Mouse (Mus musculus) B cell, adult 2 months (primary cell): Measurements from ENCODE around the gene Ablim2.
A peak's percentile ranks its signal among the peaks of the same experiment; 100 is the strongest.

Experiments
- DNase-seq, 2 experiments: peaks; one replicate each; pipeline ENCODE4 v3.0.0; 2022

Ablim2 gene

DNA sequence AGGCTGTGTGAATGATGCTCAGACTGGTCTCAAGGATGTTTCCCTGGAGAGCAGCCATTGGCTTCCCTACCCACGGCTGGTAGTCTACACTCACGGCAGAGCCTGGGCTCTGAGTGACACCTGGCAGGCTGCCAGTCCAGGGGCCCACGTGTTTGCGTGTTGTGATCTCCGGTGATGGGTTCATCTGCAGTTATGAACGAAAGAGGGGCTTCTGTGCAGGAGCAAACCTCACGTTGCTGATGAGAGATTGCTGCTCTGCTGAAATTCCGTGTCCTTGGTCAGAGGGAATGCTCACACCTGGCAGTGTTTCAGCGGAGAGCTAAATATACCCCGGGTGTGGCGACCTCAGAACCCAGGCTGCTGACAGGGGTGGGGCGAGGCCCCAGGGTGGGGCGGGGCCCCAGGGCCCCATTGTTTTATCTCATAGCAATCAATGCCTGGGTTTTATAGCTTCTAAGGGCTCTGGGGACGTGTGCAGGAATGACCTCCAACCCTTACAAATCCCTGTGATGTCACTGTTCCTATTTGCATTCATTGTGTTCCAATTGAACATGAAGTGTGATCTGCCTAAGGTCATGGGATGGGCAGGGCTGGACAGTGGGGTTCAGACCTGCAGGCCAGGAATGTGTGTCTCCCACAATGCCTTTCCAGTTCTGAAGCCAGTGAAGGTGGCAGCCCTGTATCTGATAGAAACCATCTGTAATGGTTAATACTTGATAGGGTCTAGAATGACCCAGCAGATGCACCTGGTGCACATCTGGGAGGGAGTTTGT is 13.4 kb downstream of the Ablim2 start:
- DNase-seq, result no peak

DNA sequence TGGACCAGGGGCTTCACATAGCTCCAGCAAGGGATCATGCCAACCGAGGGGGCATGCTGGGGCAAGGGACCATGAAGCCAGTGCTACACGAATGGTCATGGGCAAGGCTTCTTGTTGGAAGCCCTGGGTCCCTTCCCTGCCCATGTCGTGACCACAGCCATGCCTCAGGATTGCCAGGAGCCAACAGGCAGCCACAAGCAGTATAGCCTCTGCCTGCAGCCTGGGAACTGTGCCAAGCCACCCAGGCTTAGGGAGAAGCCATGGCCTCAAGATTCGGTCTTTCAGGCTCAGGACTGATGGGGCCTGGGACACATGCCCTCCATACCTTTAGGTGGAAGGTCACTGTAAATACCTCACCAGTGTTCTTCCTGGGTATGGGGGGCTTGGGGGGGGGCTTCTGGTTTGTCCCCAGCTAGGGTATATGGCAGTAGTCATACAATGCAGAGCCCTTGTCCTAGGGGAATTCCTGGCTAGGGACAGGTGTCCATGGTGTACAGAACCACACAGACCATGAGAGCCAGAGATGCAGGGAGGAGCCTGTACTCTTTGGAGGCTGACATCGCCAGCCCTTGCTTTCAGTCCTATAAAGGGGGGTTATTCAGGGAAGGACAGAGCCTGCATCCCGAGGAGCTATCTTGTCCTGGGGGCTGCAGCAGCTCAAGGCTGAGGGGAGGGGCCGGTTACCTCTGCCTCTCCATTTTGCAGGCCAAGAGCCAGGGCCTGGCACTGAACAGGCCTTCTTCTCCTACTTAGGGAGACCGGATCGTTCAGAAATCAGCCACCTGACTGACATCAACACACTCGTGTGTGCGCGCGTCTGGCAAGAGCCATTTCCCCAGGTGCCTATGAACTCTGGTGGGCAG is 15.8 kb downstream of the Ablim2 start:
- DNase-seq, result no peak

DNA sequence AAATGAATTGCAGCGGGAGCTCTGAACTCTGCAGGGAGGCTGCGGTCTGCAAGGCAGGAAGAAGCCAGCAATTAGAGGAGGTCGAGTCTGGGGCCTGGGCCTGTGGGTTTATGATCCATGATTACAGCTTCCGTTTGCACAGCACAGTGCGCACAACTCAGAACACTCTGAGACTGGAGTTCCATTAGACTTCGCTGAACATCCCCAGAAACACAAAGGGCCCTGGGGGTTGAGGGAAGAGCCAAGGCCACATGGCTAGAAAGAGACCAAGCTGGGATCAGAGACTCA is 16.4 kb downstream of the Ablim2 start:
- DNase-seq, result no peak

DNA sequence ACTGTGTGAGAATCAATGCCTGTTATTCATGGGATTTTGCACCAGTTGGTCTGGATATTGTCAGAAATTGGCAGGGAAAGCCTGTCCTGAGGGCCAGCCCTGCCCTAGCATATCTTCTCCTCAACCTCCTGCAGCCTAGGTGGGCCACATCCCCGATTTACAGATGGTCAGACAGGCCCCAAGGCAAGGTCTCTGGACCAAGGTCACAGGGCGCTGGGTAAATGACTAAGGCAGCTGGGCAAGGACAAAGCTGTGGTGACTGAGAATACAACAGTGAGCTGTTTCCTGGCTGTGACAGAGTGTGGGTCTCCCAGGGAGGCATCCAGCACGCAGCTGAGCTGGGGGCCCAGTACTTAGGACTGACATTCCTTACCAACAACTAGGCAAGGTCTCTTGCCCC is 23.4 kb downstream of the Ablim2 start:
- DNase-seq, result no peak

DNA sequence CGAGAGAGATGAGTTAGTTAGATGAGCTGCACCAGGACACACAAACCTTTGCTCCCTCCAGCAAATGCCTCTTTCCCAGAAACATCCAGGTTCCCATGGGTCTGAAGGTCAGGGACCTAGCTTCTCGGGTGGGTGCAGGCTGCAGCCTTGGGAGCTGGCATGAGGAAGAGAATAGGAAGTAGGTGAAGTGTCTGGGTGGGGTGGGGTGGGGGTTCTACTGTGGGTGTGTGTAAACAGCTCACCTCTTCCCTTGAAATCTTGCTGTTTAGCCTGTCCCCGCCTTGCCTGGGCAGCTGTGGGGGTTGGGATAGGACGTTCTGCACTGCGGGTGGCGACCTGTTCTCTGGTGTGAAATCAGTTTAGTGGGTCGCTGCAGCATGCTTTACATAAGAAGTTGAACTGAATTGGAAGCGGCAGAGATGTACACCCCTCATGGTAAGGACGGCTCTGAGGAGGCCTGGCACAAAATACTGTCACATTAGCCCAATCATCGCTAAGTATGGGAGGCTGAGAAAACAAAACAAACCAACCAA is 25.0 kb downstream of the Ablim2 start:
- DNase-seq, result no peak

DNA sequence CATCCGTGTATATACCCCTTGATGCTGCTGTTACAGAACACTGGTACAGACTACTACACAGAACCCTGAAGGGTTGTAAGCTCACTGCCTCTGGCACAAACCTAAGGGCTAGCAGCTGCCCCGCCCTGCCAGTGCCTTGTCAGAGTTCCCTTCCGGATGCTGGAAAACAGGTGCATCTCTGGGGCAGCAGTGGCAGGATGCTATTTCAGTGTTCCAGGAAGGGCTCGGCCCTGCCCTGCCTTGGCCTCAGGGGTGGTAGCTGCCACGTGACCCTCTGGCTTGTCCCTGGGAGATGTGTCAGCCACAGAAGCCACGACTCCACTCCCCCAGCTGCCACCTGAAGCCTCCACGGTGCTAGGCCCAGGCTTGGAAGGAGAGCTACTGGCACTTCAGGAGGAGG is 28.2 kb downstream of the Ablim2 start:
- DNase-seq, result no peak

DNA sequence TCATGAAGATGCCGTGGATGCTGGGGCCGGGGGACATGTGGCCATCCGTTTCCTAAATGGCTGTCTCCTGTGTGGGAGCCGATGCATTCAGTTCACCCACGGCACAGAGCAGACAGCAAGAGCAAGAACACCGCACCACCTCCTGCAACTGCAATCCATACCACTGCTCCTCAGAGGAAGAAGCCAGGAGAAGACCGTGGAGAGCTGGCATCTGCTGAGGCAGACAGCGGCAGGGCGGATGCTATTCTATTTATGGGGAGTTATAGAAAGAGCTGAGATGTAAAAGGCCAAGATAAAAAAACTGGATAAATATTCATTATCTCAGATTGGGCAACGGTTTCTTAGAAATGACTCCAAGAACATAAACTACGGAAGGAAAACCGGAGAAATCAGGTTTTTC is 30.2 kb downstream of the Ablim2 start:
- no peak for DNase-seq

DNA sequence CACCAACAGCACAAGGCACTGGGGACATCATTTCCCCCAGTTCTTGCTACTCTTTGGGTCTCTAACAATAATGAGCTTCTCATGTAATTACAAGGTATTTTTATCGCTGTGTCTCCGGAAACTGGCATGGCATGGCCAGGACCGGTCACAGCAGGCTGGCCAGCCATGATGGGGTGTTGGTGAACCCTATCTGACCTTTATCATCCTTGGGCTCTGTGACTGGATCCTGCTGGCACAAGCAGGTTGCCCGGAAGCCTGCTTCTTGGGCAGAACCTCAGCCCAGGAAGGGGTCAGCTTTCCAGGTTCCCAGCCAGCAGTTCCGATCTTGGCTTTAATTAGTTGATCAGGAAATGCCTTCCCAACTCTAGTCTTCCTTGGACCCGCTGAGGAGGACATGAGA is 31.0 kb downstream of the Ablim2 start:
- DNase-seq, result no peak

DNA sequence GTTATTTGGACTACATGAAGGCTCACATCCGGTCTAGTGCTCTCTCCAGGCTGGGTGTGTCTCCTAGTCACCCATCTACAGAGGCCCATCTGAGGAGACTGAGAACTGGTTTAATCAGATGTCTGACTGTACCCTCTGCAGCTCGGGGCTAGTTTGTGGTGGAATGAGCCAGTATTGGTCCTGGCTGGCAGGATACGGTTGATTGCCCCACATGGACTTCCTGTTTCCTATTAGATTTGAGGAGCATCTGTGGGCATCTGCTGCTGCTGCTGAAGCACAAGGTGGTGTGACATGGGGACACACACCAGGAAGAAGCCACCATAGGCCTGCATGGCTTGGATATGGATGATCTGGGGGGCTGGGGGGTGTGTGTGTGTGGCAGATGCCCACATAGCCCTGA is 32.0 kb downstream of the Ablim2 start:
- no peak for DNase-seq

DNA sequence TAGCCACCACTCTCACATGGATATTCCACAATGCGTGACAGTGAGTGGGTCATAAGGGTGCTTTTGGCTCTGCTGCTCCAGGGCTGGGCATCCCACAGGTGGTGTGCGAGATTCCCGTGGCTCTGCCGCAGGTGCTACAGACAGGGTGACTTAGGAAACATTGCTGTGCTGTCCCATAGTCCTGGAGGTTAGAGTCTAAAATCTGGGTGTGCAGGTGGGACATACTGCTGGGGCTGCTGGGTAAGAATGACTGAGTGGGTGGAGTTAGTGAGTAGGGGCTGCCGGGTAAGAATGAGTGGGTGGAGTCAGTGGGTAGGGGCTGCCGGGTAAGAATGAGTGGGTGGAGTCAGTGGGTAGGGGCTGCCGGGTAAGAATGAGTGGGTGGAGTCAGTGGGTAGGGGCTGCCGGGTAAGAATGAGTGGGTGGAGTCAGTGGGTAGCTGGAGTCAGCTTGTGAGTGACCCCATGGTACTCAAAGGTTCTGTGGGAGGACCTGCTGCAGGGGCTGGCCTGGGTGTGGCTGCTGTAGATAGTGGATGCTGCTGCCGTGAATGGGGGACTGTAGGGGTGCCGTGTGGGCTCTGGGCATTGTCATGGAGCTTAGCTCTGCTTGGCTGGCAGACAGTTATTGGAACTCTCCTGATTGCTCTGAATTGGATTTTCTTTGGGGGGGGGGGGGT is 32.8 kb downstream of the Ablim2 start:
- DNase-seq, result no peak

DNA sequence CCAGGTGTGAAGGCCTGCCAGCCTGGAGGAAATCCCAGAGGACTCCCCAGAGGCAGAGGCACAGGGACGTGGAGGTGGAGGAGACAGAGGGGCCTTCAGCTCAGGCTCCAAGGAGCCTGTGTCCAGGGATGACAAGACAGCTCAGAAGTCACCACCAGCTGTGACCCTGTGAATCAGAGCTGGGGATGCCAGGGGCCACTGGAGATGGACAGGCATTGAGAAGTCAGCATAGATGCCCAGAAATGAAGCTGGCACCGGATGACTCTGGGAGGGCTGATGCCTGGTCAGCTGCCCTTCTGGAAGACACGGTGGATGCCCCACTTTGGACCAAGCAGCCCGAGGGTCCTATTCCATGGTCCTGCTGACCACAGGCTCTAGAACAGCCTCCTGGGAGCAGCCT is 36.3 kb downstream of the Ablim2 start:
- no peak for DNase-seq

DNA sequence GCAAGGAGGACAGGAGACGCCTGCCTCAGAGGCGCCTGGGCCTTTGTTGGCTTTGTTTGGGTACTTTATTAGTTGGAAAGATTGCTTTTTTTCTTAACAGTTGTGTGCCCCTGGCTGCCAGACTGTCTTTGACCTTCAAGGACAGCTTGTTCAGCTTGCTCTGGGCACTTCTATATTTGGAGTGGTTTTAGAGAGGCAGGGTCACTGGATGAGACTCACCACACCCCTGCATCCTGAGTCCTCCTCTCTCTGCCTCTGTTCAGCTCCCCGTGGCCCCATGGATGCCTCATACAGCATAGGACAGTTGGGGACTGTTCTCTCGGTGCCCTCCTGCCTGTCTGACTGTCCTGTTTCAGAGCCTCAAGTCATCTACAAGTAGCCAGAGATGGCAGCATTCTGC is 37.3 kb downstream of the Ablim2 start:
- DNase-seq, result no peak

DNA sequence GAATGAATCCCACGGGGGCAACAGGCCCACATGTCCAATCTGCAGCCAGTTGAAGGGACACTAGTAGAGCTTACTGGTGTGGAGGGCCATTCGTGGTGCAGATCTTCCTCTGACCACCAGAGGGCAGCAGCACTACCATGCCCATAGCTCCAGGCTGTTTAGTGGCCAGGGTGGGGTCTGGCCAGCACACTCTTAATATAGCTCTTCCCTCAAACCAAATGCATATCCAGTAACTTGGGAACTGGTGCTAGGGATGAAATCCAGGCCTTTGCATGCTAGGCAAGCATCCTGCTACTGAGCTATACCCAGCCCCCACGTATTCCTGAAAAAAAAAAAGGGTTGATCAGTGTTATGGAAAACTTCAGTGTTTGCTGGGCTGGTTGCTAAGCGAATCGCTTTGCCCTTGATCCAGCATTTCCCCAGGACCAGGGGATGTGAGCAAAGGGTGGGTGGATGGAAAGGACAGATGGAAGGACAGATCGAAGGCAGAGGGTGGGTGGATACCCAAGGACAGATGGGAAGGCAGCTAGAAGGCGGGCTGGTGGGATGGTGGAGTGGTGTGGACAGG is 37.9 kb downstream of the Ablim2 start:
- peak; percentile 65 to 66 for DNase-seq

DNA sequence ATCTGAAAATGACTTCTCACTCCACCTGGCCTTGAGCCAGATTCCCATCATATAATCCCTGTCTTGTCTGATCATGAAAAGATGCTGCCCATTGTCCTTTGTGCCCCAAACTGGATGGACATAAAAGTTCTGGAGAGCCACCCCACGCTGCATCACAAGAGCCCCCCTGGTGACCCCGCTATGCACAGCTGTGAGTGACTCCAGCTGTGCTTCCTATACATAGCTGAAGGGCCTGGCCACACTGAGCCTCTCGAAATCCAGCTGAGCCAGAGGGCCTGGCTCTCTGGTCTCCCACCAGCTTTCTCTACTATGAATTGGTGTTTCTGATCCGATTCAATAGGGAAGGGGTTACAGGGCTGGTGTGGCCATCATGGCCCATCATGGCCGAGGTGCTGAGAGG is 38.5 kb downstream of the Ablim2 start:
- DNase-seq, result no peak

DNA sequence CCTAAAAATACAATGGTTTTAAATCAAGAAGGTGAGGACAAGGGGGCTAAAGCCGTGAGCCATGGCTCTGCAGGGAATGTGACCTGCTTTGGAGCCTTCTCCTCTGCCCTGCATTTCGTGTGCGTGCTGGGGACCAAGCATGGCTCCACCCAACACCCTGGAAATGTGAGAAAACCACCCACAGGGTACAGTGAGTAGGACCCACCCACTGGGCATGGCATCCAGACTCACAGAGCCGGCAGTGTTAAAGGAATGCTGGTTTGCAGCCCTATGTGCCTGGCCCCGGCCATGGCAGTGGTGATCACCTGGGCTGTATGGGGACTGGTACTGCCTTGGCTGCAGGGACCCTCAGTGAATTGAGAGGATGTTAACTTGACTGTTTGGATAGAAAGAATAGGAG is 41.4 kb downstream of the Ablim2 start:
- DNase-seq, result no peak

DNA sequence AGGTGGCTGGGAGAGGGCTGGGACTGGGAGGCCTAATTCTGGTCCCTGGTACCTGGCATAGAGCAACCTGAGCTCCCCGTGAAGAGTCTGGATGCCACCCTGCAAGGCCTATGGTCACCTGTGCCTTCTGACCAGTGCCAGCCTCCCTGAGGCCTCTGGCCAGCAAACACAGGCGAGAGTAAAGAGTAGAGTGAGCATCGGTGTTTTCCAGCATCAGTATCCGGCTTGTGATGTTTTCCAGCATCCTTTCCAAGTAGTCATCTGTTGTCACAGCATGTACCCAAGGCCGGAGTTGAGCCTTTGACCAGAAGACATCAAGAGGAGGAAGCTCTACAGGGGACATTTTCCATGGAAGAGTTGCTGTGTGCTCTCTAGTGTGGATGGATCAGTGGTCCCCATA is 45.7 kb downstream of the Ablim2 start:
- DNase-seq, result no peak

DNA sequence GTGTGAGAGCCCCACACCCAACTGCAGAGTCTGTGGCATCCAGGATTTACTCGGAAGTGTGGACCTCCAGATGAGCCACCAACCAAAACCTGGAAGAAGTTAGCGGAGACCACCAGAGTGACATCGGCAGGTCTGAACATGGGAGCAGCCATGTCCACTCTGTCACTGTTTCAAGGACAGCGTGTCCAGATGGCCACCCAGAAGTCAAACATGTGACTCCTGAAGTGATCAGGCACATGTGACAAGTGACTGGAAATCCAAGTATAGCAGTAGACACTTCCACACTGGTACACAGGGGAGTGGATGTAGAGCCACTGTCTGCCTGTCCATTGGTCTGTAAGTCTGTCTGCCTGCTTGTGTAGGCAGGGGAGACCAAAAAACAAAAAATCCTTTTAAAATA is 47.0 kb downstream of the Ablim2 start:
- DNase-seq, result no peak

DNA sequence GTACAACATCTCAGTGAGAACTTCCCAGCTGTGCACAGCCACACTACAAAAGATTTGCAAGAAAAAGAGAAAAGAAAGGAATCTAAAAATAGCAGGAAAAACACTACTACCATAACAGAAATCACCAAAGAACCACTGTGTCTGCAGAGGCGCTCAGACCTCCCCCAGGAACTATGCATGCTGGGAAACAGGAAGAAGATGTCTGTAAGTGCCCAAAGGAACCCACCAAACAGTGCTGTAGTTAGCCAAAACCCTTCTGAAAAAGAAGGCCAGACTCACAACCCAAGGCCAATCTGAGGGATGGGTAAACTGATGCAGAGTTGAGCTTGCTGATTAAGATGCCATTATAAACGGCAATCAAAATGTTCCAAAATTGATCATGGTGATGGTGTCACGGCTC is 47.5 kb downstream of the Ablim2 start:
- DNase-seq, result no peak

DNA sequence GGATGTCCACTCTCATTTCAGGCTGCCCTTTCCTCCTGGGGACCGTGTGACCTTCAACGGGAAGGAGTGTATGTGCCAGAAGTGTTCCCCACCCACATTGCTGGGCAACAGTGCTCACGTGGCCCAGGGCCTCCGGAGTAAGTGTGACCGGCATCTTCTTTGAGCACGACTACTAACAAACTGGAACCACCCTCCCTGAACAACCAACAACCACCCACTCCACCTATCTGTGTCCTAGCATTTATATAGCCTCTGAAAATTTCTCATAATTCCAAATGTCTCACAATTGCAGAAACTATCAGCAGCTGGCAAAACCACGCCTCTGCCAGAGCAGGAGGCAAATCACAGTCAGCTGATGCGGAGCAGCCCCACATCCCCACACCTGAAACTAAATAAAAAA is 49.3 kb downstream of the Ablim2 start:
- no peak for DNase-seq

DNA sequence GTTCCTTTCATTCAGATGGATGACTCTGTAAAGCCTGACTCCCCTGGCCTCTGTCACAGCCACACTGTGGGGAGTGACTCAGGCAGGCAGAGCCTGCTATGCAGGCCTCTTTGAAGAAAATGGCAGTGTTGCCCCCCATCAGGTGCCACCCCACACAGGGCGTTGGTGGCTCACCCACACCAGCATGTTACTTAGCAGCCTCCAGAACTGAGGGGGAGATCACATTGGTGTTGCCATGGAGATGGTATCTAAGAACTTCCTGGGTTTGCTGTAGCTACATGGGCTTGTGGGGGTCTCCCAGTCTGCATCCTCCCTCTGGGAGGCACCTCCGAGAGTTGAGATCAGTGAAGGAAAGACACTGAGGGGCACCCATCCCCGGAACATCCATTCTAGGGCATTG is 52.8 kb downstream of the Ablim2 start:
- DNase-seq, result no peak

DNA sequence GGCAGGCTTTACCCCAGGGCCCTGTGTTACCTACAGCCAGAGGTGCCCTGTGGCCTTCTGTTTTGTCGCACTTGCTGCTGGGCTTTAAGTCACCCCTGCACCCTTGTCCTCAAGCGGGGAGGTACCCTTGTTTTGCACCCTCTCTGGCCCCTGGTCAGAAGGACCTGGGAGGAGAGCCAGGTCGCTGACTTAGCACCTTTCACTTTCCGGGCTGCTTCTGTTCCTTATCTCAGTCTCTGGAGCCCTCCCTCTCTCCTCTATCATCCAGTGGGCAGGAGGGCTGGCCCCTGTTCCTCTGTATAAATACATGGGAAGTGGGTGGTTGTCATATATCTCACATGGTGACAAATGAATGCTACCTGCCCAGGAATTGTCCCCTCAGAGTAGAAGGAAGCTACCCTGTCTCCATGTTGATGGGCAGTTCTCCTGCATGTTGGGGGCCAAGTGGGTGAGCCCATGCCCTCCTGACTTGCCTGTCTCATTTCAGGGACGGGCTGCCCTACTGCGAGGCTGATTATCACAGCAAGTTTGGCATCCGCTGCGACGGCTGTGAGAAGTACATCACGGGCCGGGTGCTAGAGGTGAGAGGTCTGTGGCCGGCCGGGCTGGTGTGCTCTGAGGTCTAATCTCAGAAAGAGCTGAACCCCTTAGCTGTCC is 54.1 kb downstream of the Ablim2 start:
- DNase-seq, result no peak

DNA sequence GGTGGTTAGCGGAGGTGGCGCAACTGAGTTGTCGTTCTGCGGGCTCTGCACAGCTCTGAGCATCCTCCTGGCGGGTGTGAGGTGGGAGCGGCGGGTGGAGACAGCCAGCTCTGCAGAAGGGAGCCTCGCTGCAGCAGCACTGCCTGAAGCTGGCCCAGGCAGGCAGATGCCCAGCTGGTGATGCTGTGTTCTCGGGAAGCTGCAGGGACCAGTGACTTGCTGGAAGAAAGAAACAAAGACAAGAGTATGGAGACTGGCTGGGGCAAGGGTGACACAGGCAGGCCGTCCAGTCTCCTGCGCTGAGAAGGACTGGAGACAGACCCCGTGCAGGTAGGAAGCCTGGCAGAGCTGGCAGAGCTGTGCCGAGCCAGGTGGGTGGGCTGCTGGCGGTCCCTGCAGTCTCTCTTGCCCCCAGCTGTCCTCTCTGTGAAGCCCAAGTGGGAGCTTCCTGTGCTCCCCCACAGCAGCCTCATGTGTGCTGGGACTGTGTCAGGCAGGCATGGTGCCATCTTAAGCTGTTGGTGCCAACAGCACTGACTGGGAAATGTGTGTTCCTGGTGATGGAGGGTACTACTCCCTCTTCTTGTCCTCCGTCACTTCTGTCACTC is 56.8 kb downstream of the Ablim2 start:
- no peak for DNase-seq

DNA sequence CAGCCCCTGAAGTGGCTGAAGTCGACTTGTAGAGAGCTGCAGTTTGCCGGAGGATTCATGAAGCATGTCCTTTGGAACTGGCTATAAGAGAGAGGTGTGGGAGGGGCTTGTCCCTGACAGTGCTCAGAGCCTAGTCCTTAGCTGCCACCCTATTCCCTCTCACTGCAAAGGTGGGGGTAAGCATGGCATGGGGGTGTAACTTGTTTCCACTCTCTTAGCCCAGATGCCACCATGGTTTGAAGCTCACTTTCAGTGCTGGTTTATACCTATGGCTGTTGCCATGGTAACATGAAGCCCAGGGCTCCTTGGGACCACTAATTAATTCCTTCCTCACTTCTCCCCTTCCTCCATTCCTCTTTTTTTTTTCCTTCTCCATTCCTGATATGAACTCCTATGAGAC is 57.4 kb downstream of the Ablim2 start:
- DNase-seq, result no peak
